Mouse (Mus musculus): Measurements from ENCODE around the gene Nubpl. TPM values are rescaled to one million over a fixed set of nuclear protein-coding genes. Genes with fewer than 3 reads are reported as not detected.

Gene Nubpl
- polyA plus RNA-seq, 1 experiment from 2014 or later: 13.8 TPM

- Histone ChIP-seq H3K9me3 (replicated peaks; ENCODE audit: low read length) (no peaks in the 10 kb centered on the region), H3K27me3 (ENCODE audit: insufficient read depth, low read length) (no peaks in the 10 kb centered on the region), H3K9ac (ENCODE audit: low read depth, low read length) (no peak overlapping the region), H3K4me1 (replicated peaks; ENCODE audit: insufficient read depth, low read length) (no peaks in the 10 kb centered on the region), H3K36me3 (ENCODE audit: insufficient read depth, low read length) (no peaks in the 10 kb centered on the region), H3K4me3 (replicated peaks; ENCODE audit: low read depth, low read length) (no peak overlapping the region), H3K4me2 (ENCODE audit: low read length) (no peak overlapping the region), H3K27ac (no peak overlapping the region)
- TF ChIP-seq CTCF (IDR thresholded peaks at IDR 0.05; ENCODE audit: low read depth): no peak
- DNase-seq (ENCODE audit: low spot score): no peak
- ATAC-seq (replicated peaks; ENCODE audit: low FRiP score, low read depth): no peak
- 97% methylated on average over 2 of the region's 2 CpGs for WGBS
Observed at GRCm38 (mm10) chr12:52268131-52268530, 170.6 kb downstream of the Nubpl start.

GRCm38 (mm10) chr12:52272828-52273227 is 175.3 kb downstream of the Nubpl start:
- Histone ChIP-seq H3K27me3 (ENCODE audit: insufficient read depth, low read length) (no peaks in the 10 kb centered on the region), H3K9me3 (replicated peaks; ENCODE audit: low read length) (no peaks in the 10 kb centered on the region), H3K4me3 (replicated peaks; ENCODE audit: low read depth, low read length) (no peak overlapping the region), H3K4me1 (replicated peaks; ENCODE audit: insufficient read depth, low read length) (no peaks in the 10 kb centered on the region), H3K27ac (no peak overlapping the region), H3K4me2 (ENCODE audit: low read length) (no peak overlapping the region), H3K36me3 (ENCODE audit: insufficient read depth, low read length) (no peaks in the 10 kb centered on the region), H3K9ac (ENCODE audit: low read depth, low read length) (no peak overlapping the region)
- ATAC-seq (replicated peaks; ENCODE audit: low FRiP score, low read depth): no peak
- DNase-seq (ENCODE audit: low spot score): no peak
- TF ChIP-seq CTCF (IDR thresholded peaks at IDR 0.05; ENCODE audit: low read depth): no peak
- WGBS: 48% methylated on average over 1 of the region's 1 CpGs

- no peak for ATAC-seq (replicated peaks; ENCODE audit: low FRiP score, low read depth)
Observed at GRCm38 (mm10) chr12:52276320-52276719, 178.8 kb downstream of the Nubpl start.

GRCm38 (mm10) chr12:52281232-52281631 is 183.7 kb downstream of the Nubpl start:
- H3K9ac ChIP-seq (ENCODE audit: low read depth, low read length): no peak overlapping the region
- no peaks in the 10 kb centered on the region for H3K9me3 ChIP-seq (replicated peaks; ENCODE audit: low read length)
- WGBS: 77% methylated on average over 1 of the region's 1 CpGs
- no peak overlapping the region for H3K27ac ChIP-seq
- H3K4me2 ChIP-seq (ENCODE audit: low read length): no peak overlapping the region
- peak; percentile 17; the same call in 1 of the 2 replicates for TF ChIP-seq CTCF (IDR thresholded peaks at IDR 0.05; ENCODE audit: low read depth)
- no peaks in the 10 kb centered on the region for H3K36me3 ChIP-seq (ENCODE audit: insufficient read depth, low read length)
- DNase-seq (ENCODE audit: low spot score): no peak
- no peak overlapping the region for H3K4me3 ChIP-seq (replicated peaks; ENCODE audit: low read depth, low read length)
- no peak for ATAC-seq (replicated peaks; ENCODE audit: low FRiP score, low read depth)
- H3K4me1 ChIP-seq (replicated peaks; ENCODE audit: insufficient read depth, low read length): no peaks in the 10 kb centered on the region
- H3K27me3 ChIP-seq (ENCODE audit: insufficient read depth, low read length): no peaks in the 10 kb centered on the region

More at GRCm38 (mm10) chr12:52276320-52276719, 178.8 kb downstream of the Nubpl start:
- Histone ChIP-seq H3K27ac (no peak overlapping the region), H3K27me3 (ENCODE audit: insufficient read depth, low read length) (no peaks in the 10 kb centered on the region), H3K4me3 (replicated peaks; ENCODE audit: low read depth, low read length) (no peak overlapping the region), H3K36me3 (ENCODE audit: insufficient read depth, low read length) (no peaks in the 10 kb centered on the region), H3K4me2 (ENCODE audit: low read length) (no peak overlapping the region), H3K9ac (ENCODE audit: low read depth, low read length) (no peak overlapping the region), H3K4me1 (replicated peaks; ENCODE audit: insufficient read depth, low read length) (no peaks in the 10 kb centered on the region), H3K9me3 (replicated peaks; ENCODE audit: low read length) (no peaks in the 10 kb centered on the region)
- DNase-seq (ENCODE audit: low spot score): no peak
- no peak for TF ChIP-seq CTCF (IDR thresholded peaks at IDR 0.05; ENCODE audit: low read depth)
- WGBS: 55% methylated on average over 1 of the region's 1 CpGs

GRCm38 (mm10) chr12:52284471-52284870 is 186.9 kb downstream of the Nubpl start:
- TF ChIP-seq CTCF (IDR thresholded peaks at IDR 0.05; ENCODE audit: low read depth): no peak; the same call in 1 of the 2 replicates
- H3K27ac ChIP-seq: no peak overlapping the region
- H3K9ac ChIP-seq (ENCODE audit: low read depth, low read length): no peak overlapping the region
- H3K27me3 ChIP-seq (ENCODE audit: insufficient read depth, low read length): no peaks in the 10 kb centered on the region
- H3K4me1 ChIP-seq (replicated peaks; ENCODE audit: insufficient read depth, low read length): no peaks in the 10 kb centered on the region
- no peak for DNase-seq (ENCODE audit: low spot score)
- H3K4me3 ChIP-seq (replicated peaks; ENCODE audit: low read depth, low read length): no peak overlapping the region
- ATAC-seq (replicated peaks; ENCODE audit: low FRiP score, low read depth): no peak
- H3K4me2 ChIP-seq (ENCODE audit: low read length): no peak overlapping the region
- no peaks in the 10 kb centered on the region for H3K9me3 ChIP-seq (replicated peaks; ENCODE audit: low read length)
- H3K36me3 ChIP-seq (ENCODE audit: insufficient read depth, low read length): no peaks in the 10 kb centered on the region

- no peaks in the 10 kb centered on the region for H3K9me3 ChIP-seq (replicated peaks; ENCODE audit: low read length)
- no peak overlapping the region for H3K27ac ChIP-seq
- no peak overlapping the region for H3K4me3 ChIP-seq (replicated peaks; ENCODE audit: low read depth, low read length)
- no peak for TF ChIP-seq CTCF (IDR thresholded peaks at IDR 0.05; ENCODE audit: low read depth)
- H3K36me3 ChIP-seq (ENCODE audit: insufficient read depth, low read length): no peaks in the 10 kb centered on the region
- no peaks in the 10 kb centered on the region for H3K4me1 ChIP-seq (replicated peaks; ENCODE audit: insufficient read depth, low read length)
- ATAC-seq (replicated peaks; ENCODE audit: low FRiP score, low read depth): no peak
- H3K27me3 ChIP-seq (ENCODE audit: insufficient read depth, low read length): no peaks in the 10 kb centered on the region
- no peak overlapping the region for H3K4me2 ChIP-seq (ENCODE audit: low read length)
- H3K9ac ChIP-seq (ENCODE audit: low read depth, low read length): no peak overlapping the region
- DNase-seq (ENCODE audit: low spot score): no peak
- WGBS: 79% methylated on average over 3 of the region's 3 CpGs
Observed at GRCm38 (mm10) chr12:52286802-52287201, 189.3 kb downstream of the Nubpl start.

- Histone ChIP-seq H3K4me3 (replicated peaks; ENCODE audit: low read depth, low read length) (no peak overlapping the region), H3K27me3 (ENCODE audit: insufficient read depth, low read length) (no peaks in the 10 kb centered on the region), H3K36me3 (ENCODE audit: insufficient read depth, low read length) (no peaks in the 10 kb centered on the region), H3K9ac (ENCODE audit: low read depth, low read length) (no peak overlapping the region), H3K27ac (peak overlapping the region; percentile 15; the same call in 1 of the 2 replicates), H3K4me2 (ENCODE audit: low read length) (no peak overlapping the region), H3K4me1 (replicated peaks; ENCODE audit: insufficient read depth, low read length) (no peaks in the 10 kb centered on the region), H3K9me3 (replicated peaks; ENCODE audit: low read length) (no peaks in the 10 kb centered on the region)
- WGBS: 49% methylated on average over 4 of the region's 4 CpGs
- no peak for TF ChIP-seq CTCF (IDR thresholded peaks at IDR 0.05; ENCODE audit: low read depth)
- peak; percentile 81 for DNase-seq (ENCODE audit: low spot score)
- no peak; the same call in 1 of the 2 replicates for ATAC-seq (replicated peaks; ENCODE audit: low FRiP score, low read depth)
Observed at GRCm38 (mm10) chr12:52288537-52288936, 191.0 kb downstream of the Nubpl start.

Data from kidney, postnatal 0 days (tissue).